Mouse (Mus musculus) mature B cell (primary cell): ENCODE data around the gene Ulk3.

Experiments
- in situ Hi-C: fragments of 300-500 bp; cut with MboI; formaldehyde crosslinking; loops from 2 replicates; pipeline ENCODE4 v1.14.3; 2019

The Ulk3 gene

GRCm38 (mm10) chr9:57617556-57618169, 28.4 kb downstream of the Ulk3 start:
- in situ Hi-C loops = no loop called here

- in situ Hi-C loops = no loop called here
Measured at GRCm38 (mm10) chr9:57618854-57619253, 29.6 kb downstream of the Ulk3 start.

- in situ Hi-C loops = no loop called here
Measured at GRCm38 (mm10) chr9:57620674-57621073, 31.4 kb downstream of the Ulk3 start, which contains the start of gene Lman1l. TSS of gene Lman1l (minus strand) at chr9:57620774.

GRCm38 (mm10) chr9:57624295-57624694, 35.0 kb downstream of the Ulk3 start:
- in situ Hi-C loops = no loop called here

GRCm38 (mm10) chr9:57625674-57626500, 36.6 kb downstream of the Ulk3 start:
- in situ Hi-C loops = no loop called here

GRCm38 (mm10) chr9:57627191-57627590, 37.9 kb downstream of the Ulk3 start:
- in situ Hi-C loops = no loop called here

GRCm38 (mm10) chr9:57627892-57628291, 38.6 kb downstream of the Ulk3 start:
- in situ Hi-C loops = no loop called here

- in situ Hi-C loops = no loop called here
Measured at GRCm38 (mm10) chr9:57628717-57629116, 39.5 kb downstream of the Ulk3 start.

GRCm38 (mm10) chr9:57629118-57629874, 40.0 kb downstream of the Ulk3 start:
- in situ Hi-C loops = no loop called here

- in situ Hi-C loops = no loop called here
Measured at GRCm38 (mm10) chr9:57633481-57634024, 44.3 kb downstream of the Ulk3 start.

- in situ Hi-C loops = no loop called here
Measured at GRCm38 (mm10) chr9:57637272-57637671, 48.0 kb downstream of the Ulk3 start.

GRCm38 (mm10) chr9:57637741-57638322, 48.6 kb downstream of the Ulk3 start:
- in situ Hi-C loops = no loop called here

GRCm38 (mm10) chr9:57638651-57639459, 49.6 kb downstream of the Ulk3 start:
- in situ Hi-C loops = no loop called here

- in situ Hi-C loops = no loop called here
Measured at GRCm38 (mm10) chr9:57639661-57640328, 50.5 kb downstream of the Ulk3 start.

- in situ Hi-C loops = no loop called here
Measured at GRCm38 (mm10) chr9:57640384-57640783, 51.1 kb downstream of the Ulk3 start.

- in situ Hi-C loops = no loop called here
Measured at GRCm38 (mm10) chr9:57641022-57641421, 51.8 kb downstream of the Ulk3 start.

GRCm38 (mm10) chr9:57641775-57642550, 52.7 kb downstream of the Ulk3 start:
- in situ Hi-C loops = no loop called here

- in situ Hi-C loops = no loop called here
Measured at GRCm38 (mm10) chr9:57643169-57643855, 54.1 kb downstream of the Ulk3 start.

GRCm38 (mm10) chr9:57643856-57644180, 54.6 kb downstream of the Ulk3 start:
- in situ Hi-C loops = no loop called here
